Mouse (Mus musculus) urinary bladder, adult 2 months (tissue): ENCODE measurements around the gene Ndufs4. TPM values are rescaled to one million over a fixed set of nuclear protein-coding genes. Genes with fewer than 3 reads are reported as not detected.
A peak's percentile ranks its signal among the peaks of the same experiment; 100 is the strongest.

Source experiments
- DNase-seq: peaks from one replicate; pipeline ENCODE4 v3.0.0; 2022; ENCODE audit warnings: low spot score
- polyA plus RNA-seq: library from polyadenylated mRNA; depleted of rRNA; stranded (reverse); fragments of >200 nt; gene quantifications from 2 replicates; pipeline ENCODE4 v1.2.3, GENCODE M21; 2012; rRNA removed

Gene Ndufs4
- 88.2 and 90.7 TPM in 2 replicates for polyA plus RNA-seq

DNA sequence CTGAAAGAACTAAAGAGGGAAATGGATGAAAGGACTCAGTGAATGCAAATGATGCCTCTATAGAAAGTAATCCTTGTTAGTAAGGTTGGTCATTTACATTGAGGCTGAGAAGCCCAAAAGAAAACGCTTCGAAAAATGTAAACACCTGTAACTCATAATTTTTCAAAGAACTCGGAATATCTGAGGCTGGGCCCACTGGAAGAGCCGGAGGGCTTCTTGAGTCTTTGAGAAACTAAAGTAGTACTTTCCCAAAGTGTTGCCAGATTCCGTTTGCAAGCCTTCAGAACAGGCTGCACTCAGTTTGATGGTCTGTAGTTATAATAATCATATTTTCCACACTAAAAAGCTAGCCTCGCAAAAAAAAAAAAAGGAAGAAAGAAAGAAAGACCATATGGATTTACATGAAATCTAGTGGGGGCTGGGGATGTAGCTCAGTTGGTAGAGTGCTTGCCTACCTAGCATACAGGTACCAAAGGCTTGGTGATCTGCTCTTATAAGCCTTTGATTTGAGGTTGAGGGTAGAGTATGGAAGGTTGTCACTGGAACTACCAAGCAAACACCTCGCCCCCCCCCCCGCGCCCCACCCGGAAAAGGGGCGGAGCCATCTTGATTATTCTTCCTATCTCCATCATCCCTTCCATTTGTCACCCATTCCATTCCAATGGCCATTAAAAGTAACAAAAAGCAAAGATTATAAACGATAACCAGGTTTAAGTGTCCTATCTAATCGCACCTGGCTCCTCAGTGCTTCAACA, at the start of gene Ndufs4:
Ndufs4 (minus strand) TSS at position 48 of the 755 bp plus-strand sequence.
- DNase-seq: no peak

DNA sequence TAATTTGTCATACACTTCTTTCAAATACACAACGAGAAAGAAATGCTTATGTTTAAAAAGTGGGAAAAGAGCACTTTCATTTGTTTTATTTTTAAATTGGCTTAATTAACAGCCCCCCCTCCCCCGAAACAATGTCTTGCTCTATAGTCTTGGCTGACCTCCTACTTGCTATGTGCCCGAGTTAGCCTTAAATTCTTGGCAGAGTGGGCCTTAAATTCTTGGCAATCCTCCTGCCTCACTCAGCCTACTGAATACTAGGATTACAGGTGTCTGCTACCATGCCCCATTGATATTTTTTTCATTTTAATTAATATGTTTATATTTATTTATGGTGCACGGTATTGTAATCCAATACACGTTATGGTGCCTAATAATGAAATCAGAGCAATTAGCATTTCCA, 44.4 kb upstream of the Ndufs4 start:
- no peak for DNase-seq

DNA sequence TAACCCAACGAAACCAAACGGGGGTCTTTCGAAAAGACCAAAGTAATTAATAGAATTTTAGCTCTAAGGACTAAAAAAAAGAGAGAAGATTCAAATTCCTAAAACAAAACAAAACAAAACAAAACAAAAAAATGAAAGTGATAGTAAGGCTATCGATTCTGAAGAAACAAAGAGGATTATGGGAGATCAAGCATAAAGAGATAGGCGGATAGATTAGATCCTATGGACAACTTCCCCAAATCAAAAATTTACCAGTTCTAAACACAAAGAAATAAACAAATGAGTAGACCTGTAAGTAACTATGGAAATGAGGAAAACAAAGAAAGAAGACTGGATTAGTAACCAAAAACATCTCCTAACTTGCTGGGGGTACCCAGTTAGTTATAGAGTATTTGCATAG, 37.2 kb upstream of the Ndufs4 start:
- DNase-seq: no peak

DNA sequence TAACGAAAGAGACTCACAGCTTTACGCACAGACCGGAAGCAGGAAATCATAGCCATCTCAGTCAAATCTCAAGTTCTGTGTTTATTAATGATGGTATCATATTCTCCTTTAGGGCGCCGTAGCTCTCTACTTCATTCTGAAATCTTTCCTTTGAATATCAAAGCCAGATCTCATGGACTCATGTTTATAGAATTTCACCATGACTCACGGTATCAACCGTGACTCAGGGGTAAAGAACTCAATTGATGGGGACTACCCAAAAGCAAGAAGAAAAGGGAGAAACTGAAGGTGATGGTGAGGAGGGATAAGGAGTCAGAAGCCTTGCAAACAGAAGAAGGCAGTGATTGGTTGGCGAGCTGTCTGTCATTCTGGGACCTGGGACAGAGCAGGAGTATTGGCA, 32.2 kb upstream of the Ndufs4 start:
- DNase-seq: no peak

DNA sequence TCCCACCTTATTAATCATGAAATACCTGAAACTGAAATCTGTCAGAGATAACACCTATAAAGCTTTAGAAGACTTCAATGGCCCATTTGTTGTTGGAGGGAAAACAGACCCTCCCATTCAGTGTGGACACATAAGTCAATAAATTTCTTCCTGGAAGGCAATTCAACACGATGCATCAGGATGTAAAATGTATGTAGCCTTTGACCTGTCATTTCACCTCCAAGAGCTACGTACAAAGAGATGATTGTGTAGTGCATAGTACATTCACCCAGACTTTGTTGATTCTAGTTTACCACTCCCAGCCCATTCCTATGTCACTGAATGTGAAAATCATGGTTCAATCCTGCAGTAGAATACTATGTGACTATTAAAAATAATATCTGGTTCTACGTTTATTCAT, 31.3 kb upstream of the Ndufs4 start:
- DNase-seq: no peak

DNA sequence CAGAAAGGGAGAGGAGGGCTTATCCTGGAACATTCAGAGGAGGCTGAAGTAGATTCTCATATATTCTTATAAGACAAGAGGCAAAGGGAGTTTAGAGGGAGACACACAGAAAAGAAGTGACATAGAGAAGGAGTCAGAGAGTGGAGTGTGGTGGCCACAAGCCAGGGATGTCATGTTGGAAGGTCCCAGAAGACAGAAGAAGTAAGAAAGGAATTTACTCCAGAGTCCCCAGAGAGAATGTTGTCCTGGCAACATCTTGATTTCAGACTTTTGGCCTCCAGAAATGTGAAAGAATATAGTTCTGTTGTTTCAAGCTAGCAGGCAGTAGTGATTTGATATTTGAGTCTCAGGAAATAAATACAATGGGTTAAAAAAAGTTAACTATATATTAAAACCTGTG, 24.3 kb upstream of the Ndufs4 start:
- no peak for DNase-seq

DNA sequence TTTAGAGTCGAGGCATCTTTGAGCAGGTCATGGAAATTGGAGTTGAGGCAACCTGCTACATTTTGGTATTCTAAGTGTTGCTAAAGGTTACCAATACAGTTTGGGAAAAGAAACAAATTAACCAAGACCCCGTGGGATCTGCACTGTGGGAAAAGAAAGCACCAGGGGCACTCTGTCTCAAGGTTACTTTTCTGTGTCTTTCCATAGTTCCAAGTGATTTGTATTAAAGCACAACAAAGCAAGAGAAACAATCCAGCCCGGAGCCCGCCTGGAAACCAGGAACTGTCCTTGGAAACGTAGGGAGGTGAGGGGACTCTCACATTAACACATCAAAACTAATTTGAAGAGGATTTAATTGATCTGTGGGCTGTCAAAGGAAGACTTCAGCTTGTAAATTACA, 18.8 kb upstream of the Ndufs4 start:
- DNase-seq: no peak

DNA sequence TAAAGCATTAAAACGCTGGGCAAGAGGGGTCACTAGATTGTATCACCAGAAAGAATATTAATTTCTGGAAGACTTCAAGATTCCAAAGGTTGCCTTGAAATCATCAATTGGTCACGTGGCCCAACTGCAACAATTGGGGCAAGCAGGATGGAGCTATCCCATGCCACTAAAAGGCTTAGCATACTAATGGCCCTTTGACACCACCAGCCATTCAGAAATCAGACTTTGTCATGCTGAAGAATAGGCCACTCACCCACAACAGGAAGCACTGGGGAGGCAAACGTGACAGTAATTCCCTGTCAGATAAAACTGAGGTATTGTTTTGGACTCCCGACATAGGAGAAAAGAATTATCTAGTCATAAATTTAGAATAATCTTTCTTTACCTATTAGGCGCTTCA, 18.4 kb upstream of the Ndufs4 start:
- no peak for DNase-seq

DNA sequence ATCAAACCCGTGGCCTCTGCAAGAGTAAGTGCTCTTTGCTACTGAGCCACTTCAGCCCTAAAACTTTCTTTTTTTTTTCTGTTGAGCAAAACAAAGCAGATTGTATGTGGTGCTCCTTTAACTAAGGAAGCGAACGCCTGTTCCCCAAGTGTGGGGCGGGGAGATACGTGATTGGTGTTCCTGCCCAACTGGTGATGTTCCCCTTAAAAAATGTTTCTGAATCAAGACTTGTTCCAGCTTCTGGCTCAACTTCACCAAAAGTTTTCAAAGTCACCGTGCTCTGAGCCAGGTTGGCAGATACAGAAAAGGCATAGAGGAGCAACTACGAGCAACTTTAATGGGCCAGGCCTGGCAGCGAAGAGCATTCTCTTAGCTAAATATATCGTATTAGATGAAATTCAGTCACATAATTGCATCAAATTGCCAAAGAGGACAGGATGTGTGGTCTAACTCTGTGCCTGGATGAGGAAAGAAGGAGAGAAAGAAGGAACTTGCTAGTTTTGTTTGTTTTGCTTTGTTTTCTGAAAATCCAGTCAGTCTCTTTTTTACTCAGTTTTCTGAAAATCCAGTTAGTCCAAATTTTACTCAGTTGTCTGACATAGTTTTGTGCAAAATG, 17.1 kb upstream of the Ndufs4 start:
- DNase-seq: no peak

DNA sequence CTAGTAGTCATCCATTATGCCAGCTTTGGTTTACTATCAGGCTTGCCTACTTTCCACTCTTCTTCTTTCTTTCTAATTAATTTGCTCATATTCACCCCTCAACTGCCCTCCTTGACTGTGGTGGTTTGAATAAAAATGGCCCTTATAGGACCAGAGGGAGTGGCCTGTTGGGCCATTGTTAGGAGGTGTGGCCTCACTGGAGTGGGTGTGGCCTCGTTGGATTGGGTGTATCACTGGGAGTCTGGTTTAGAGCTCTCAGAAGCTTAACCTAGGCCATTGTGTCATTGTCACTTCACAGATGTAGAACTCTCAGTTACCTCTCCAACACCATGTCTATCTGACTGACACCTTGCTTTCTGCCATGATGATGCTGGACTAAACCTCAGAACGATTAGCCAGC, 10.8 kb upstream of the Ndufs4 start:
- DNase-seq: no peak

DNA sequence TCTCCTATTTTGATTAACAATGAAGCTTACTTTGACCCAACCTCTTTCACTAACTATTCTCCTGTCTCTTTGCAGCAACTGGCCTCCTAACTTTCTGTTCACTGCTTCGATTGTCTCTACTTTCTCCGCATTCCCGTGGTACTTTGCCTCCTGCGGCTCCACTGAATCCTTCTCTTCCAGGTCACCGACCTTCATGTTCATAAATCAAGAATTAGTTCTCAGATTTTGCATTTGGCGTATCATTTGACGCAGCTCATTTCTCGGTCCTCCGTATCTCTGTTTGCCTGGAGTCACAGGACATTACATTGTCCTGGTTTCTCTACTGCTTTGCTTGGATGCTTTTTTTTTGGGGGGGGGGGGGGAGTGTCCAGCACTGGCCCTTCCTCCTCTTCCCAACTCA, 9.2 kb upstream of the Ndufs4 start:
- no peak for DNase-seq

DNA sequence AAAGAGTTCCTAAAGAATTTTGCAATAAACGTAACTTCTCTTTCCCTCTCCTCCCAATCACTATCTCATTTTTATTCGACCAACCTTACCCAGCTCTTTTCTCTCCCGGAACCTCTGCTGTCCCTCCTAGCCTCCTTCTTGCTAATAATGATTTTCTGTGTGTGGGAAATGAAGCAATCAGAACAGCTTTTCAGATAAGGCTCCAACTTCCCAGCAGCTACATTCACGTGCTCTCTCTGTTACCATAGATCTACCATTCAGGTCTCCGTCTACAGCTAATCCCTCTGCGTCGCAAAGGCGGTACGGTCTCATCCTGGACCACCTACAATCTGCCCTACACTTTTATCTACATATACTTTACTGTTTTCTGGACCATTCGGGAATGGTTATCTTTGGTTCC, 8.8 kb upstream of the Ndufs4 start:
- no peak for DNase-seq

DNA sequence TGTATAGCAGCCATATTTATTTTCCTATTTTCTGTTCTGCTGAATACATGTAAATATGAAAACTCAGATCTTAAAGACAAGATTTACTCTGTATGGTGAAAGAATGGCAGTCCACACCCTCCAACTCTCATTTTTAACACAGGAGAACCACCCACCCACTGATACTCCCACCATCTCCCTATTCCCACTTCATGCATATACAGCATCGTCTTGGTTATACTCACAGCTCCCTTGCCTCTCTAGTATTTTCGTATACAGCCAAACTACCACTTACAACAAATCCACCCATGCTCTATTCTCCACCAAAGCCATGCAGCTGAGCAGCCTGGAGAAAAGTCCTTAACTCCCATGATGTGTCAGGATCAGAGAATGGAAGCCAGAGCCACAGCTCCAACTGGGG, 6.7 kb upstream of the Ndufs4 start:
- DNase-seq: no peak

DNA sequence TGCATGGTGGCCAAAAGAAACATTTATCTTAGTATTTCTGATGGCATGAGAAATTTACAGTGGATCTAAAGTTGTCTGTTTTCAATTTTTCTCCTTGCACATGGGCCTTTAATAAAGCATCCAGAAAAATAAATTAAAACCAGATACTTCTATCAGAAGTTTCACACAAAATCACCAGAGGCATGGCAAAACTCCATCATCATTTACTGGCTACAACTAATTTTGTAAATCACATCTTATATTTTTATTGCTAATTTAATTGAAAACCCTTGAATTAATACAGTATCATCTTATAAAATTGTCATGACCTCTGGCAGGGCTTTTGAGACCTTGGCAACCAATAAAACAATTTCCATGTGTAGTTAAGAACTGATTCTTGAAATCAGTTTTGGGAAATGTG, 4.4 kb upstream of the Ndufs4 start:
- DNase-seq: no peak

DNA sequence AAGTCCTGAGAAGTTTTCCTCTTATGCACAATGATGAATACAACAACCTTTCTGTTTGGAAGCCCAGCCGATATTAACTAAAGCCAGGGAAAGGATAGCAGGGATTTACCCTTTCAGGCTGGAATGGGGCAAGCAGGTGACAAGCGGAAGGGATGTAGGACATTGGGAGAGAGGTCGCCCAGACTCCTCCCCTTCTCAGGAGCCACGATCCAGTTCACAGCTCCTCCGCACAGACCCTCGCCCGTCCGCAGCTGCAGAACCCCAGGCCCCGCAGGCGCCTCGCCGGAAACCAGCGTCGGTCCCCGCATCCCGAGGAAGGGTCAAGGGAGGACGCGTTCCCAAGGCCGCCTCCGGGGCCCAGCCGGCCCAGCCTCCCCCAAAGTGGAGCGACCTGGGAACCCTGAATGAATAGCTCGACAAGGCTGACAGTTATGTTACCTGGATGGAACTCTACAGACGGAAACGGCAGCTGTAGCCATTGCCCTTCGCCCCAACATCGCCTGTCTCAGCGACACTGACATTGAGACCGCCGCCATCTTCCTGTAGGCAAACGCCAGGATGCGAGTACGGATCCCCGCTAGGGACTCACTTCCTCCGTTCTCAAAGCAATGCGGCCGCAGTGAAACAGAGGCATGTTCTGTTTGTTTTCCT, 412 bp downstream of the Ndufs4 start:
- peak; percentile 95 for DNase-seq

DNA sequence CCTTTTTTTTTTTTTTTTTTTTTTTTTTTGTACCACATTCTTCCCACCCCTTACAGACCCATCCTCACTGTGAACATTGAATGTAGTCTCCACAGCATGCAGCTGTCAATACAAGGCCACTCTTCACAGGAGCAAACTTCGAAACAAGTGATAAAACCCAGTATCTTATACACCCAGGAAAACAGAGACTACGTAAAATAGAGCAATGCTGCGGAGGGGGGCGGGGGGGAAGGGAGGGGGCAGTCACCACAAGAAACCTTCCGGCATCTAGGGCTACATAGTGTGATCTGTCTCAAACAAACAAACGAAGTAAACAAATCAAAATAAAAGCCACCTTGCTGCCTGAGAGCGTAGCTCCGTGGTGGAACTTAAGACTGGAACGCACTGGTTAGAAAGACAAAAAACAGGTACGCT, 977 bp downstream of the Ndufs4 start:
- no peak for DNase-seq

DNA sequence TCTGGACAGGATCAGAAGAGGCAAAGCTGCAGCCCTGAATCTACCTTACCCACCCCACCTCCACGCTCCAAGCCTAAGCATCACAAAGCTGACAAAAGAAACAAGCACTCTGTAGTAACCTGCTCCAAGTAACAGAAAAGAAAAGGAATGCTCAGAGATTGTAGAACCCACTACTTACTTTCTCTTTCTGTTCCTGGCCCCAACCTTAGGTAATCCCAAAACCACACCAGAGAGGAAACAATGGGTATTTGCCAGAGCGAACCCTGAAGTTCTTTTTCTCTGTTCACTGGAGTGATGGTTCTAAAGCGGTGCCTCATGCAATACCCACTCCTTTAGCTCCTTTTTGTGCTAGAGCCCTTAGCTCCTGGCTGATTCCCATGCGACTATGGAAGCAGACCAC, 11.5 kb downstream of the Ndufs4 start:
- DNase-seq: no peak

DNA sequence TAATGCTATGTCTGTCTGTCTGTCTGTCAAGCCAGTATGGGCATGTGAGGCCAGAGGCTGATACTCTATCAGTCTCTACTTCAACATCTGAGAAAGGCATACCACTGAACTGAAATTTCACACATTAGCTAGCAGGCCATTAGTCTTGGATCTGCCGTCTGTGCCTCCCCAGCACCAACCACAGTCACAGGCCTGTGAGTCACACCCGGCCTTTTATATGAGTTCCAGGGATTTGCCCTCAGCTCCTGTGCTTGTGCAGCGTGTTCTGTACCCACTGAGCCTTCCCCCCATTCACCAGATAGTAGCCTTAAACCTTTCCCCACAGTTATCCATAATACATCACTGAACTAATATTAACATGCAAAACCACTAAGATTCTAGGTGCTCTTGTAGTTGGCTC, 26.0 kb downstream of the Ndufs4 start:
- DNase-seq: no peak

DNA sequence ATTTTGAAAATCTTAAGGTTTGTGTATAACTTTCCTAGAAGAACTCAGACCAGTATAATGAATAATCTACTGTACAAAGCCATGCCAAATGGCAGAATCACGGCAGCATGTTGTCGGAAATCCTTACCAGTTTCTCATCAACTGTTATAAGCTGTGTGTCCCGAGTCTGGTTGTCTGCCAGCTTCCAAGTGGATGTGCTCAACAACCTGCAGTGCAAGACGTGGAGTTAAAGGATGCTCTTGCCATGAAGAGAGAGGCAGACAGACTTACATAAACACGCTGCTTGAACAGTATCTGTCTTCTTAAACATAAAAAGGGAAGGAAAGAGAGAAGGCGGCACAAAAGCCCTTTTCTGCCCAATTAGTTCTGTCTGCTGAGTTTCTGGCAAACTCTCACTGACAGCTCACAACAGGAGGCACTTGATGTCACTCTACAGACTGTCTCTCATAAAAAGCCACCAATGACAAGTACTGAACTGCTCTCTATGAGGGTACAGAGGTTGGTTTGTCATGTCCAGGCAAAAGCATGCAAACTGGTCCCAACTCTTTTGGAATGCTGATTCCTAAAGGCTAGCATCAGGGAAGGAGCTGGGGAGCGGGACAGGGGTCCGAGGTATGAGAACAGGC, 36.6 kb downstream of the Ndufs4 start:
- no peak for DNase-seq

DNA sequence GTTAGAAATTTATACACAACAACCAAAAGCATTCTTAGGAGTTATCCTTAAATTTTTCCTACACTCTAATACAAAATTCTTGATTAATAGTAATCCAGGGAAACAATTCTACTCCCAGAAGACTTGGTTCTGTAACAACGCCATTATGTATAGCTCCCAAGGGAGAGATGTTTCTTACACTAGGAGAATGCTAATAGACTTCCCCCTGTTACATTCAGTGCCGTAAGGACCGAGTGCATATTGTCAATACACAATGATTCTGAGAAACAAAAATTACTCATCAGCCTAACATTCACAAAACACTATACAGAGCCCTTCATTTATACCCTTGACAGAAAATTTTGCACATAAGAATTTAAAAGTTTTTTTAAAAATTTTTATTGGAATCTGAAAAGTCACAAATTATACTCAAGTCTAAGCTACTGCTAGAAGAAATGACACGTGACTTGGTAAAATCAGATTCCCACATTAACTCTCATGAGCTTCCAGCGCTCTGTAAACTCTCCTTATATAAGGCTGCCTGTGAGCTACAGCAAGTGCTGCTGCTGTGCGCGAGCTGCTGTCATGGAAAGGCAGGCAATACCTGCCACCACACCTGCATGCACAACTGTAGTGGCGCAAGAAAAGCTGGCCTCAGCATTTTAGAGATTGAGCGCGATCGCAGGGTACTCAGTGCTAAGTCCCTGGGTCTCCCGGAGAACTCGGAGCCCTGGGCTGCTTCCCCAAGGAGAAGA, 42.9 kb downstream of the Ndufs4 start:
- no peak for DNase-seq

DNA sequence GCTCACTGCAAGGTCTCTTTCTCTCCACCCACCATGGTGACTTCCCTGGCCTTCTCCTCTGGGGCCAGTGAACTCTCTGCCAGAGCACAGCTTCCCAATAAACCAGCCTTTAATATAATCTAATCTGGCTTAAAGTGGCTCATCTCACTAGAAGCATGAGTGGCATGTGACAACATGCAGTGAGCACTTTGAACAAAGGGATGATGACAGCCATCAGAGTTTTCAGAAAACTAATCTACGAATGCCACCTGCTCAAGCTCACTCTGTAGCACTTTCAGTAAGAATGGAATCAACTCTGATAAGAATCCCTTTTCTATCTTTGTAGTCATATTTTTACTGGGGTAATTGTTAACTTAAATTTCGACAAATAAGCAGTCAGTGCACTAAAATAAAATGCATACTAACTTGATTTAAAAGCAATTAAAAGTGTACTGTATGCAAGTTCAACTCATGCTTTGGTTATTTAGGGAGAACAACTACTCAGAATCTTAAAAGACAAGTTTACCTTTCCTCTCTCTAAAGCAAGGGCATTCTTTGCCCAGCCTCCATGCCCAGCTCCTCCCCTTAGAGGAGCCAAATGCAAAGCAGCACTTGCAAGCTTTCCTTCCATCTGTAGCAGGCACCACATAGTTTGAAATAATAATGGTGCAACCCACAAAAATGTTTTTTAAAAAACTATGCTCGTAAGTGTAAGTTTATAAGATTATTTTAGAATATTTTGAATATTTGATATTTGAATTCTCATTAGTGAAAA, 43.7 kb downstream of the Ndufs4 start:
- no peak for DNase-seq
